In the genomic region with DNA sequence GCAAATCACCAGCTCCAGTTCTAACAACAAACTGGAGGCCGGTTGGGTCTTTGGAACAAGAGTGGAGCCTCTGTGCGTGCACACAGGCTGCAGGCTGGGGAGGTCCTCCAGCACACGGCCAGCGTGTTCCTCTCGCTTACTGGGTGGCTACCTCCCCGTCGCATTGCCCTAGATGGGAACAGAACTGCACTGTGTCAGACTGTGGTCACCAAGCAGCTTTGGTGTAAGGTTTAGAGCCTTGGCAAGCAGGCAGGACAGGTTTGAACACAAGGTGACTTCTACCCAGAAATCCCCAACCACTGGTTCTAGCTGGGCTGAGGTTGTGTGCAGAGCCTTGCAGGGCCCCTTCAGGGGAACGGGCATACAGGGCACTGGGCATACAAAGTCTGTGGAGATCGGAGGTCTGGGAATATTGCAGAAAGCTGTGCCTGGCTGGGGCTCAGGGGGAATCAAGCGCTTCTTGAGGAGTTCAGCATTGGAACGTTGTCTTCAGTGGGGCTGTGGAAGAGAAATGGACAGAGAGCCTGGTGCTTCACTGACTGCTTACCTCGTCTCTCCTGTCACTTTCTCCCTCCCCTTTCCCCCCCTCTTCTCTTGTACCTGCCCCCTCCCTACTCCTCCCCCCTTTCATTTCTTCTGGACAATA, we compare ENCODE assay signal across 14 mouse cellular contexts.
DNase-seq lines count a peak whose midpoint lies in the region; ATAC-seq and TF ChIP-seq lines count a peak whose summit lies in the region.
"Had no signal": no experiment of that assay in that cellular context is flagged by ENCODE, and none has a peak within 500 bp of the region (broad histone marks: within the 10 kb centered on the region; RNA-seq: fewer than 3 reads in every experiment).

No protein-coding gene starts in this region.

- DNase-seq in kidney, adult 2 months: peak; percentile 48
- no peak for DNase-seq in kidney, adult 18-20 months
- peak; percentile 37 for DNase-seq in kidney, adult 9 months
- DNase-seq in B cell, adult 2 months: no peak
- DNase-seq in frontal cortex, postnatal 10 days (ENCODE audit: low spot score in 2 of 2): no peak
- DNase-seq: cerebellum, adult 9-11 months; gastrocnemius, postnatal 10 days; heart, postnatal 10 days; lung, postnatal 36 days had no signal

- H3K27ac ChIP-seq in kidney, adult 2 months (ENCODE audit: insufficient read depth, low read depth, low read length): peak overlapping the region; percentile 31; the same call in 1 of the 2 replicates
- H3K27ac ChIP-seq in kidney, embryonic 16.5 days (ENCODE audit: low read length): peak overlapping the region; percentile 61
- 0 out of 2 replicates have a peak overlapping the region, but pooled peaks have one; percentile 12 for H3K27ac ChIP-seq in small intestine, adult 2 months (ENCODE audit: insufficient read depth, low read depth, low read length)
- H3K27ac ChIP-seq: hindbrain, postnatal 0 days had no signal

- H3K27me3 ChIP-seq in kidney, adult 2 months (replicated peaks; ENCODE audit: control insufficient read depth, insufficient read depth, low read length): no peaks in the 10 kb centered on the region
- H3K27me3 ChIP-seq in kidney, embryonic 16.5 days (ENCODE audit: insufficient read depth, low read length): no peaks in the 10 kb centered on the region
- H3K27me3 ChIP-seq in small intestine, adult 2 months (ENCODE audit: control insufficient read depth, insufficient read depth, low read length): no peaks in the 10 kb centered on the region

- H3K4me3 ChIP-seq in kidney, adult 2 months (ENCODE audit: insufficient read depth, low read depth, low read length): no peak overlapping the region
- no peak overlapping the region for H3K4me3 ChIP-seq in kidney, embryonic 16.5 days (ENCODE audit: low read length)
- H3K4me3 ChIP-seq in small intestine, adult 2 months (ENCODE audit: low read depth, low read length): no peak overlapping the region
- H3K4me3 ChIP-seq: midbrain, embryonic 10.5 days had no signal

- no peak; the same call in 1 of the 2 replicates for ATAC-seq in kidney, embryonic 16.5 days (ENCODE audit: low FRiP score, low TSS enrichment)
- ATAC-seq: hindbrain, postnatal 0 days had no signal

- peaks cover 7% of the 10 kb centered on the region; the same call in 1 of the 2 replicates for H3K9me3 ChIP-seq in kidney, embryonic 16.5 days (ENCODE audit: low read length)

- H3K36me3 ChIP-seq in kidney, adult 2 months (ENCODE audit: control insufficient read depth, insufficient read depth, low read length): no peaks in the 10 kb centered on the region
- H3K36me3 ChIP-seq in kidney, embryonic 16.5 days (ENCODE audit: insufficient read depth, low read length): no peaks in the 10 kb centered on the region
- no peaks in the 10 kb centered on the region for H3K36me3 ChIP-seq in small intestine, adult 2 months (ENCODE audit: control insufficient read depth, insufficient read depth, low read length)
- H3K36me3 ChIP-seq: midbrain, embryonic 10.5 days had no signal

- no peak for TF ChIP-seq CTCF in kidney, adult 2 months (conservative IDR thresholded peaks at IDR 0.05; ENCODE audit: insufficient read depth, insufficient read length, low read depth, low read length)
- TF ChIP-seq CTCF in small intestine, adult 2 months (IDR thresholded peaks at IDR 0.05; ENCODE audit: extremely low read depth, insufficient read length, insufficient replicate concordance, low read depth, low read length): no peak

- no peak overlapping the region for H3K9ac ChIP-seq in kidney, embryonic 16.5 days (replicated peaks; ENCODE audit: low read length)

- H3K4me1 ChIP-seq in kidney, adult 2 months (ENCODE audit: control insufficient read depth, insufficient read depth, low read length): peaks cover 7% of the 10 kb centered on the region; the same call in 1 of the 2 replicates
- H3K4me1 ChIP-seq in kidney, embryonic 16.5 days (ENCODE audit: insufficient read depth, low read length): peaks cover 33% of the 10 kb centered on the region
- peaks cover 13% of the 10 kb centered on the region; the same call in 1 of the 2 replicates for H3K4me1 ChIP-seq in small intestine, adult 2 months (ENCODE audit: control insufficient read depth, insufficient read depth, insufficient read length, low read length)

- H3K4me2 ChIP-seq in kidney, embryonic 16.5 days (replicated peaks; ENCODE audit: low read depth, low read length): no peak overlapping the region
- H3K4me2 ChIP-seq: liver, embryonic 11.5 days had no signal

- TF ChIP-seq POLR2A in kidney, adult 2 months (IDR thresholded peaks at IDR 0.05; ENCODE audit: low read depth, low read length): no peak
- TF ChIP-seq POLR2A in small intestine, adult 2 months (IDR thresholded peaks at IDR 0.05; ENCODE audit: low read depth, low read length): no peak

- WGBS in kidney, adult 2 months: 72% methylated on average over 12 of the region's 12 CpGs
- 73% methylated on average over 12 of the region's 12 CpGs for WGBS in kidney, embryonic 16.5 days
- WGBS in small intestine, adult 2 months: 75% methylated on average over 12 of the region's 12 CpGs

Comparison
In these comparisons a context has a peak if more than half of its experiments do, and no peak if none do; other contexts are left out.
1. DNase-seq: peak in kidney, adult 2 months (single experiment) and kidney, adult 9 months (single experiment); none in kidney, adult 18-20 months (single experiment), B cell, adult 2 months (0 of 2) and frontal cortex, postnatal 10 days (0 of 2).
2. Peak in every context shown above with its lines, with median percentiles within 50 percentile points of each other: H3K27ac ChIP-seq.